Mouse (Mus musculus) megakaryocyte, embryonic 14.5 days (primary cell): ENCODE data around the gene Tmem107. TPM values are rescaled to one million over a fixed set of nuclear protein-coding genes. Genes with fewer than 3 reads are reported as not detected.
A peak's percentile ranks its signal among the peaks of the same experiment; 100 is the strongest.

Experiments used
- H3K27me3 ChIP-seq: replicated peaks from 2 replicates; pipeline ENCODE3; 2012; ENCODE audit warnings: inconsistent platforms
- H3K36me3 ChIP-seq: replicated peaks from 2 replicates; pipeline ENCODE3; 2012; ENCODE audit warnings: low read length, inconsistent platforms, mixed read lengths
- H3K4me1 ChIP-seq: 2 replicates; pipeline ENCODE4 v1.6.1; 2012; ENCODE audit warnings: inconsistent platforms
- H3K4me3 ChIP-seq: replicated peaks from 2 replicates; pipeline ENCODE3; 2012; ENCODE audit warnings: moderate library complexity, mild to moderate bottlenecking, inconsistent platforms
- H3K9me3 ChIP-seq: 2 replicates; pipeline ENCODE4 v1.6.1; 2012; ENCODE audit warnings: inconsistent platforms
- FLI1 ChIP-seq: IDR thresholded peaks from 2 replicates; pipeline ENCODE4 v1.6.1; 2012; ENCODE audit warnings: low read length, inconsistent platforms, mixed read lengths
- GATA1 ChIP-seq: IDR thresholded peaks from 3 replicates; pipeline ENCODE4 v1.6.1; 2012; ENCODE audit warnings: mixed read lengths, low read length, inconsistent platforms, borderline replicate concordance
- polyA plus RNA-seq: library from polyadenylated mRNA; stranded (reverse); fragments of >175 nt; gene quantifications from 2 replicates; pipeline ENCODE4 v1.2.3, GENCODE M21; 2012; ENCODE audit warnings: low replicate concordance; ENCODE audit not compliant: insufficient read depth

Gene Tmem107
- polyA plus RNA-seq, 1 experiment = 40.2 TPM

DNA sequence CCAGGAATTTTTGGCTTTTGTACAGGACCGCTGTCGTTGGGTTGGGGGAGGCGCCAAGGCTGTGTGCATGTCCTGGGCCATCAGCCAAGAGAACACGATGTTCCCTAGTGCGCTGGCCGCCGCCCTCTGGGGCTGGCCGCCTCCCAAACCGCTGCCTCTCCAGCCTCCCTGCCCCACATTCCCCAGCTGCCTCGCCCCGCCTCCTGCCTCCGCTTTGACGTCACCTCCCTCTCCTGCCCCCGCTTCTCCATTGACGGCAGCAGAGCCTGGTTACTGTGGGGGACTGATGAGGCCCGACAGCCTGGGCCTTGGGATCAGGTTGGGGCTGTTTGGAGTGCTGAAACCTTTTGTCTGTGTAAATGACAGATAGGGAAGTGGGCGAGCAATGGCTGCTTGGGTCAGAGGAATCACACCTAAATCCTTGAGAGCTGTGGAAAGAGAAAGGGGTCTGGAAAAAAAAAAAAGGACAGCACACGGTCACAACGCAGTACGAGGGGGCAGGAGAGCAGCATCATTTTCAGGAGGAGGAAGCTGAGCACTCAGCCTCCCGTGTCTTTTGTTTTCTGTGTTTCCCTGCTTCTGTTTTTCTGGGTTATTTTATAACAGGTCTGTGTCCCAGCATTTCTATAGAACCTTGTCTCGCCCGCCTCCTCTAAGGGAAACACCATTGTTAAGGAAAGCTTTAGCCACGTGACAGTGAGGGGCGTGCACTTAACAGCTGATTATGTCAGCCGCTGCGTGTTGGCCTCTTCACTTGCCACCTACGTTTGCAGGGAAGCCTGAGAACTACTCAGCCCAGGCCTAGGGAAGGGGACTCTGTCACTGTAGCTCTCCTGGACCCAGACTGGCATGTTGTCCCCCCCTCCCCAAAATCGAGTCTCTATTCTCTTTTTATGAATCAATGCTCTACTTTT is 26.6 kb downstream of the Tmem107 start:
- TF ChIP-seq GATA1 (no peak), FLI1 (no peak)
- H3K36me3 ChIP-seq = peaks cover 30% of the 10 kb centered on the region
- peaks cover 92% of the 10 kb centered on the region for H3K4me1 ChIP-seq
- no peaks in the 10 kb centered on the region for H3K9me3 ChIP-seq
- H3K27me3 ChIP-seq = no peaks in the 10 kb centered on the region
- peak overlapping the region; percentile 93 for H3K4me3 ChIP-seq

DNA sequence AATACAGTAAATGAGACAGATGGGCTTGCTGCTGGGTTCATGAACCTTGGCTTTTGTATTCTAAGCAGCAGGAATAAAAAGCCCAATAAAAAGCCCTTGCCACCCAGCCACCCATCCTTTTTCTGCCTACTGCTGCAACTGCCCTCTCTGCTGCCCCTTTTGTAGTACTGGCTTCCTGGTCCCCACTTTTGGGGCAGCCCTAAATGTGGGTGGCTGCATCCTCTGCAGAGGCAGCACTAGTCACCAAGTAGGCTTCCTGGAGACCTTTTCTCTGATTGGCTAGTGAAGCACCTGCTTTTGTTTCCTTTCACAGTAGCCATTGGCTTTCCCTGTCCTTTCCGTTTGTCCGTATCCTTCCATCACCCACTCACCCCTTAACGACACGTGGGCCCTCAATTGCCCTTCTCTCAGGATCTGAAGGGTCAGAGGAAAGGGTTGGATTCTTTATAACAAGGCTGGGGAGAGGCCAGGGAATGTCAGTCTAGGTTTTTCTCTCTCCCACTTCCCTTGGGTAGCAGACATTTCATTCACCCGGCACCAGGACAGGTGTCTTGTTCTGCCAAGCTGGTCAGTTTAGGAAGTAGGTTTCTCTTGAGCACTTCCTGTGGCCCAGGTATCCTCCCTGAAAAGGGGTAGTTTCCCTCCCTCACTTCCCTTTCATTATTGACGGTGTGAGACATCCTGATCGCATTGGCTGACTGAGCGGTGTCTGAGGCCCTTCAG is 27.6 kb downstream of the Tmem107 start:
- Histone ChIP-seq H3K27me3 (no peaks in the 10 kb centered on the region), H3K36me3 (peaks cover 32% of the 10 kb centered on the region), H3K9me3 (no peaks in the 10 kb centered on the region), H3K4me3 (peak overlapping the region; percentile 93), H3K4me1 (peaks cover 92% of the 10 kb centered on the region)
- no peak for TF ChIP-seq FLI1
- no peak for TF ChIP-seq GATA1

DNA sequence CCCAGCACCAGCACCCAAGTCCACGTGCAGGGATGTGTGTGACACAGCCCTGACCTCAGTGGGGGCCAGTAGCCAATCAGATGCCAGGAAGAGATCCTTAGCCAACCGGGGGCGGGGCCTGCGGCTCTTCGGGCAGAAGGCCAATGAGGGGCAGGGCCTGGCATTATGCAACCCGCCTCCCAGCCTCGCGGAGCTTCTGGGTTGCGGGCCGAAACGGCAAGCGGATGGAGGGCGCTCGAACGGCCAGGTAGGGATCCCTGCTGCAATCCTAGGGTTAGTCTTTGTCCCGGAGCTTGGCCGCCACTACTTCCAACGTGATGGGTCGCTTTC is 28.1 kb downstream of the Tmem107 start:
- no peaks in the 10 kb centered on the region for H3K27me3 ChIP-seq
- peaks cover 93% of the 10 kb centered on the region for H3K4me1 ChIP-seq

DNA sequence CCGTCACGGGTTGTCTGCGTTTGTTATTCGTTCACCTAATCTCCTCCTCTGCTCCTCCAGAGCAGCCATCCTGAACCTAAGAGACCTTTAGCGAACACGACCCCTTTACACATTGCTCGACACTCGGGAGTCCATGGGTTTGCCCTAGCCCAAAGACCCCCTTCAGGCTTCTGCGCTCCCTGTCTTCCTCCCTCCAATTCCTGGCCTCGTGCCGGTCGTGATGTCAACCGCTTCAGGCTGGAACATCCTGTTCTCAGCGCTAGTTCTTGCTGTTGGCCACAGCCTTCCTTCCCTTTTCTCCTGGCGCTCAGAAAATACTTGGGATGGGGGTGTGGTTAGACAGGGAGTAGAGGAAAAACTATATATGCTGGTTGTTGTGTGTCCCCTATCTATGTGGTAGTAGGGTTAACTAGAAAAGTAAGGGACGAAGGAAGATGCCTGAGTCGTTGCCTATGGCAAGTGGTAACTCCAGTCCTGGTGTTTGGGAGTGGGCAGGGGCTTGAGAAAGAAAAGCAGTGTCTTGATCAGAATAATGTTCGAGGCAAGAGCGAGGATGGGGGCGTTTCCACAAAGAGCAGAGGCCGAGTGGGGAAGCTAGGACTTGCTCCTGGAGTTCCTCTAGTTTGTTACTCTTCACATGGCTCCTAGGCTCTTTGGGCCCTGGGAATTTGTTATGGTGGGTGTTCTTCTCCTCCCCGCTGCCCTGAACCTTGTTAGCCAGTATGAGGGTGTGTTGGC is 28.7 kb downstream of the Tmem107 start:
- peak overlapping the region; percentile 93 for H3K4me3 ChIP-seq
- no peaks in the 10 kb centered on the region for H3K27me3 ChIP-seq
- no peaks in the 10 kb centered on the region for H3K9me3 ChIP-seq
- peaks cover 93% of the 10 kb centered on the region for H3K4me1 ChIP-seq
- TF ChIP-seq FLI1 (no peak), GATA1 (no peak)
- peaks cover 44% of the 10 kb centered on the region for H3K36me3 ChIP-seq

More for the DNA sequence above, 28.1 kb downstream of the Tmem107 start:
- TF ChIP-seq FLI1 (no peak), GATA1 (no peak)
- Histone ChIP-seq H3K4me3 (peak overlapping the region; percentile 93), H3K36me3 (peaks cover 37% of the 10 kb centered on the region), H3K9me3 (no peaks in the 10 kb centered on the region)

DNA sequence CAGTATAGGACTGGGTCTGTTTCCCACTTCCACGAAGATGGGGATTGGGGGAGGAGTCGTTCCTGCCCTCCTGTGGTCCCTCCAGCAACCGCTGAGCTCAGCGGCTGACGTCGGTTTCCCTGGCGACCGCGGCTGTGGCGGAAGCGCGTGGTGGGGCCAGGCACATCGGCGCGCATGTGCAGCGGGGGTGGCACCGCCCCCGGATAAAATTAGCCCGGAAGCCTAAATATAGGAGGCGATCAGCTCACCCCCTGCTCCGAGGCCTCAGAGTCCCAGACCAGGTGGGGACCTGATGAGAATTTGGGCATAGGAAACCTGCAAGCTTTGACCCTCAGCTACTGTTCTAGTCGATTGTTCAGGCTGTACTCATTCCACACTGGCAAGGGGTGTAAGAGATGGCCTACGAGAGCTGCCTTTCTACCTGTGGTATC is 29.3 kb downstream of the Tmem107 start:
- H3K4me1 ChIP-seq = peaks cover 96% of the 10 kb centered on the region
- peaks cover 49% of the 10 kb centered on the region for H3K36me3 ChIP-seq
- no peak for TF ChIP-seq GATA1
- TF ChIP-seq FLI1 = peak; percentile 24; the same call in 1 of the 2 replicates
- no peaks in the 10 kb centered on the region for H3K9me3 ChIP-seq
- peak overlapping the region; percentile 93 for H3K4me3 ChIP-seq
- H3K27me3 ChIP-seq = no peaks in the 10 kb centered on the region

DNA sequence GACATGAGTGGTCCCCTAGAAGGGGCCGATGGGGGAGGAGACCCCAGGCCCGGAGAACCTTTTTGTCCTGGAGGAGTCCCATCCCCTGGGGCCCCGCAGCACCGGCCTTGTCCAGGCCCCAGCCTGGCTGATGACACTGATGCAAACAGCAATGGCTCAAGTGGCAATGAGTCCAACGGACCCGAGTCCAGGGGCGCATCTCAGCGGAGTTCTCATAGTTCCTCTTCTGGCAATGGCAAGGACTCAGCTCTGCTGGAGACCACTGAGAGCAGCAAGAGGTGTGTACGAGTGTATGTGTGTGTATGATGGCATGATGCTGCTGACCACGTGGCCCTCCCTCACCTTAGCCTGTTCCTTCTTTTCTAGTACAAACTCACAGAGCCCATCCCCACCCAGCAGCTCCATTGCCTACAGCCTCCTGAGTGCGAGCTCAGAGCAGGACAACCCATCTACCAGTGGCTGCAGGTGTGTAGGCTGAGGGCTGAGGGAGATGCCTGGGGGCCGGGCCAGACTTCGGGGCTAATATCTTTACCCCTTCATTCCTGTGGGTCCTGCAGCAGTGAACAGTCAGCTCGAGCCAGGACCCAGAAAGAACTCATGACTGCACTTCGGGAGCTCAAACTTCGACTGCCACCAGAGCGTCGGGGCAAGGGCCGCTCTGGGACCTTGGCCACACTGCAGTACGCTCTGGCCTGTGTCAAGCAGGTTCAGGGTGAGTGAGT is 30.2 kb downstream of the Tmem107 start:
- no peak for TF ChIP-seq GATA1
- TF ChIP-seq FLI1 = no peak
- Histone ChIP-seq H3K36me3 (peaks cover 58% of the 10 kb centered on the region), H3K9me3 (no peaks in the 10 kb centered on the region), H3K4me1 (peaks cover 96% of the 10 kb centered on the region), H3K27me3 (no peaks in the 10 kb centered on the region), H3K4me3 (peak overlapping the region; percentile 93)

DNA sequence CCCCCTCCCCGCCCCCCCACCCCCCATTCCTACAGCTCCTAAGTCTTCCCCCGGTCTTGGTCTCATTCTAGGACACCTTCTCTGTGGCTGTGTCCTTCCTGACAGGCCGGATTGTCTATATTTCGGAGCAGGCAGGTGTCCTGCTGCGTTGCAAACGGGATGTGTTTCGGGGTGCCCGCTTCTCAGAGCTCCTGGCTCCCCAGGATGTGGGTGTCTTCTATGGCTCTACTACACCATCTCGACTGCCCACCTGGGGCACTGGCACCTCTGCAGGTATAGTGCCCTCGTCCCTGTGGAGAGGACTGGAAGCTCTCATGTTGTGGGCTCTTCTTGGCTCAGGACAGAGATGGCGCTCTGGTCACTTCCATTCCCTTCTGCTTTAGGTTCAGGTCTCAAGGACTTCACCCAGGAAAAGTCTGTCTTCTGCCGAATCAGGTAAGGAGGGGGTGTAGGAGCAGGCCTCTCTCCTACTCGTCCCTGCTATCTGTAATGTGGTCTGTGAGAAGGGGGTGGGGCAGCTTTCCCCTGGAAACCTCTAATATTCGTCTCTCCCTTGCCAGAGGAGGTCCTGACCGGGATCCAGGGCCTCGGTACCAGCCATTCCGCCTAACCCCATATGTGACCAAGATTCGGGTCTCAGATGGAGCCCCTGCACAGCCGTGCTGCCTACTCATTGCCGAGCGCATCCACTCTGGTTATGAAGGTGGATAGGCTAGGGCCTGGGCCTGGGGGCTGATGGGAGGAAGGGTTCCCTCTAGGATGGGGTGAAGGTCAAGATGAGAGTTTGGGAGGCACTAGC is 31.2 kb downstream of the Tmem107 start:
- TF ChIP-seq FLI1 (no peak), GATA1 (no peak)
- Histone ChIP-seq H3K36me3 (peaks cover 68% of the 10 kb centered on the region), H3K9me3 (no peaks in the 10 kb centered on the region), H3K27me3 (no peaks in the 10 kb centered on the region), H3K4me1 (peaks cover 94% of the 10 kb centered on the region), H3K4me3 (peak overlapping the region; percentile 67)

DNA sequence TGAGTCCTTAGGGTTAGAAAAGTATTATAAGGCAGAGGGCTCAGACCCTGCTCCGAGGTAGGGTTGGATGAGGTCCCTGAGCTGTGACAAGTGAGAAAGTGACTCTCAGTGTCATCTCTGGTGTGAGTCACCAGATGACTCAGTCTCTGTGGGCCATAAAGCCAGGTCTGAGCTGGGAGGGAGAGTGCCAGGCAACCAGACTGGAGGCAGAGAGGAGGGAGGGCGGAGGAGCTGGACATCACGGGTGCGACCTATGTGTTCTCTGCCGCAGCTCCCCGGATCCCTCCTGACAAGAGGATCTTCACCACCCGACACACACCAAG is 31.8 kb downstream of the Tmem107 start:
- peak overlapping the region; percentile 67 for H3K4me3 ChIP-seq
- H3K9me3 ChIP-seq = no peaks in the 10 kb centered on the region
- TF ChIP-seq GATA1 (no peak), FLI1 (no peak)
- H3K4me1 ChIP-seq = peaks cover 92% of the 10 kb centered on the region
- H3K27me3 ChIP-seq = no peaks in the 10 kb centered on the region
- H3K36me3 ChIP-seq = peaks cover 74% of the 10 kb centered on the region
